Mouse (Mus musculus) small intestine, adult 10 weeks (tissue): ENCODE measurements around the gene Bcas3. TPM values are rescaled to one million over a fixed set of nuclear protein-coding genes. Genes with fewer than 3 reads are reported as not detected.

Source experiments
- polyA plus RNA-seq: library from polyadenylated mRNA; stranded (reverse); fragments of 350-450 nt; fragmentation: Illumina TruSeq; extraction: RNeasy Lipid Tissue Mini Kit (QIAGEN cat#74804); gene quantifications from one replicate; pipeline ENCODE4 v1.2.3, GENCODE M21; 2014; ENCODE audit warnings: low replicate concordance

Bcas3 gene
- 1.7 TPM for polyA plus RNA-seq

GRCm38 (mm10) chr11:85352539-85353380 lies at the start of gene Bcas3:
Gene Bcas3, plus strand, starts transcription at chr11:85353167.

GRCm38 (mm10) chr11:85310713-85311574 lies 42.0 kb upstream of the Bcas3 start, which contains the start of gene Ppm1d:
Gene Ppm1d, plus strand, starts transcription at chr11:85311244.

GRCm38 (mm10) chr11:85832231-85832924 lies 479.4 kb downstream of the Bcas3 start, which contains the start of gene Tbx2:
Gene Tbx2, plus strand, starts transcription at chr11:85832551.

GRCm38 (mm10) chr11:85850233-85850632 lies 497.3 kb downstream of the Bcas3 start, which contains the start of gene Gm11444:
Gene Gm11444, minus strand, starts transcription at chr11:85850333.

Other genes starting within 250 kb of the Bcas3 start
- gene Usp32, start 213.0 kb upstream of the Bcas3 start, polyA plus RNA-seq, result 56.4 TPM
- not detected for gene 1700125H20Rik, start 182.8 kb upstream of the Bcas3 start, polyA plus RNA-seq
- 34.5 TPM for gene Appbp2, start 118.0 kb upstream of the Bcas3 start, polyA plus RNA-seq
- 14.0 TPM for gene Ppm1d, start 41.9 kb upstream of the Bcas3 start, polyA plus RNA-seq